Mouse (Mus musculus) neural tube, embryonic 12.5 days (tissue): Measurements from ENCODE around the gene Npnt. TPM values are rescaled to one million over a fixed set of nuclear protein-coding genes. Genes with fewer than 3 reads are reported as not detected.

ENCODE experiments used
- ATAC-seq: fragments of 200-750 bp; cut with Nextera tagmentation; 2 replicates; pipeline ENCODE4 v1.8.0; 2017; ENCODE audit warnings: low read depth, mild to moderate bottlenecking, moderate TSS enrichment, moderate library complexity; ENCODE audit not compliant: low FRiP score
- H3K27ac ChIP-seq: fragments of 300-500 bp; sonication (generic); 2 replicates; pipeline ENCODE4 v1.5.1; 2016
- H3K27me3 ChIP-seq: fragments of 300-500 bp; sonication (generic); replicated peaks from 2 replicates; pipeline ENCODE4 v1.6.1; 2016; ENCODE audit warnings: mild to moderate bottlenecking
- H3K36me3 ChIP-seq: fragments of 300-500 bp; sonication (generic); 2 replicates; pipeline ENCODE4 v1.6.1; 2016; ENCODE audit warnings: mild to moderate bottlenecking
- H3K4me1 ChIP-seq: fragments of 300-500 bp; sonication (generic); 2 replicates; pipeline ENCODE4 v1.6.1; 2016
- H3K4me2 ChIP-seq: fragments of 300-500 bp; sonication (generic); replicated peaks from 2 replicates; pipeline ENCODE4 v1.6.1; 2016; ENCODE audit warnings: mild to moderate bottlenecking
- H3K4me3 ChIP-seq: fragments of 300-500 bp; sonication (generic); 2 replicates; pipeline ENCODE4 v1.5.1; 2016
- H3K9ac ChIP-seq: fragments of 300-500 bp; sonication (generic); 2 replicates; pipeline ENCODE4 v1.6.1; 2016; ENCODE audit warnings: mild to moderate bottlenecking
- H3K9me3 ChIP-seq: fragments of 300-500 bp; sonication (generic); 2 replicates; pipeline ENCODE4 v1.6.1; 2016; ENCODE audit warnings: mild to moderate bottlenecking
- WGBS: fragments of 180-500 bp; shearing (Covaris S2); methylation state at CpG from one replicate; pipeline ENCODE4 v1.1.7; 2016; 5-methylcytosine and 5-hydroxymethylcytosine counted together
- polyA plus RNA-seq: library from polyadenylated mRNA; unstranded; fragments of >200 nt; fragmentation: Nextera tagmentation; extraction: Ambion mirVana; gene quantifications from 2 replicates; pipeline ENCODE4 v1.2.1, GENCODE M21; 2016

Npnt gene
- polyA plus RNA-seq, 1 experiment from 2014 or later: 5.8 TPM

DNA sequence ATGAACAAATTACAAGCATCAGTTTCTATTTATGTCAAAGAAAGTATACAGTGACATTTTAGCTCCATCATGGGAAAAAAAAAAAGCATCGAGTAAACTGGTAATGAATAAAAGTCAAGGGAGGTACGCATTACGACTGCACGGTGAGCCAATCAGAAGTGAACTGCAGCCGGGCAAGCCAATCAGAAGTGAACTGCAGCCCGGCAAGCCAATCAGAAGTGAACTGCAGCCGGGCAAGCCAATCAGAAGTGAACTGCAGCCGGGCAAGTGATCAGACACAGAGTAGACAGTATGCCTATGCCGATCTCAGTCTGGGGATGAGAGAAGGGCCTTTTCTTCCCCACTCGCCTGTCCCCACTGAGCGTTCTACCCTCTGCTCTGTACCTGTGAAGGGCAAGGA lies 46.7 kb downstream of the Npnt start:
- Histone ChIP-seq H3K36me3 (no peaks in the 10 kb centered on the region), H3K9ac (no peak overlapping the region), H3K27me3 (no peaks in the 10 kb centered on the region), H3K4me2 (no peak overlapping the region), H3K4me1 (no peaks in the 10 kb centered on the region), H3K9me3 (no peaks in the 10 kb centered on the region), H3K27ac (no peak overlapping the region), H3K4me3 (no peak overlapping the region)
- 92% methylated on average over 11 of the region's 11 CpGs for WGBS
- no peak for ATAC-seq

DNA sequence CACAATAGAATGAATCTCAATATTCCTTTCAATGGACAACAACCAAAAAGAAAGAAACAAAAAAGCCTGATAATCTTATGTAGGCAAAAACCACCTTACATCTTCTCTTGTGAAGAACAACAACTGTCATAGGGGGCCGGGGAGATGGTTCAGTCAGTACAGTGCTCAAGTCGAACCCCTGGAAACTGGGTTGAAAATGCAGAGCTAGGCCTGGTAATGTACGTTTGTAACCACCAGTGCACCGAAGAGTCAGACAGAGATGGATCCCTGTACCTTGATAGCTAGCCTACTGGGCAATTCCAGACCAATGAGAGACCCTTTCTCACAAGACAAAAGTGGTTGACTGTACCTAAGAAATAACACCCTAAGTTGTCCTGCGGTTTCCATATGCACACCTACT lies 47.2 kb downstream of the Npnt start:
- H3K27me3 ChIP-seq: no peaks in the 10 kb centered on the region
- H3K4me1 ChIP-seq: no peaks in the 10 kb centered on the region
- no peak overlapping the region for H3K9ac ChIP-seq
- no peak overlapping the region for H3K27ac ChIP-seq
- H3K36me3 ChIP-seq: no peaks in the 10 kb centered on the region
- no peak overlapping the region for H3K4me2 ChIP-seq
- WGBS: 94% methylated on average over 5 of the region's 5 CpGs
- ATAC-seq: no peak
- H3K4me3 ChIP-seq: no peak overlapping the region
- no peaks in the 10 kb centered on the region for H3K9me3 ChIP-seq

DNA sequence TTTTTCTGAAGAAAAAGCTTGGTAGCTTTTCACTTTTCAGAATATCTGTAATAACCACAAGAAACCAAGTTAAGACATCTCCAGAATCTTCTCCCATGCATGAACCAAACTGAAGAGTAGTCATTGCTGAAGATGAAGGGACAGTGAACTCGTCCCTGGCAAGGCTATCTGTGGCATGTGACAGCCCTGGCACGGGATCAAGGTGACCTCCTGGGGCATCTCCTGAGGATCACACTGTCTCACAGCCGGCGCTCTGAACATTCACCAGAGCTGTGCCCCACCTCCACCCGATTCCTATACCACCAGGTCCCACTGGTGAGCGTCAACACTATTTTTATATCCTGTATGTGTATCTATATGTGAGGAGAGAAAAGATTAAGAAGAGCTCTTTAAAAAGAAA lies 47.9 kb downstream of the Npnt start:
- Histone ChIP-seq H3K9me3 (no peaks in the 10 kb centered on the region), H3K4me2 (no peak overlapping the region), H3K9ac (no peak overlapping the region), H3K36me3 (no peaks in the 10 kb centered on the region), H3K27ac (no peak overlapping the region), H3K4me3 (no peak overlapping the region), H3K4me1 (no peaks in the 10 kb centered on the region), H3K27me3 (no peaks in the 10 kb centered on the region)
- no peak for ATAC-seq
- 85% methylated on average over 6 of the region's 6 CpGs for WGBS

DNA sequence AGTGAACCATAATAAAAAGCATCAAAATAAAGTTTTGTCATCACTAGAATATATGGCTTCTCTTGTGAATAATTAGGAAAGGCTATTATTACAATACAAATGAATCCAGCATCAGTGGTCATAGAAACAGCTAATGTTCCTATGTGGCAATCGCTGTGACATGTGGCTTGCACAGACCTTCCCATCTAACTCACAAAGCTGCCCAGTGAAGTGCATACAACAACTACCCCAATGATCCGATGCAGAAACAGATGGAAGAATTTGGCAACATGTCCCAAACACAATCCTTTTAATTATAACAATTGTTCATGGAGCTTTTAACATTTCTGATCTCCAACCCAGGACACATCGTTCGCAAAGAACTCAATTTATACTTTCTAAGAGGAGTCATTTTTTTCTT lies 52.2 kb downstream of the Npnt start:
- no peak overlapping the region for H3K27ac ChIP-seq
- H3K4me2 ChIP-seq: no peak overlapping the region
- WGBS: 87% methylated on average over 4 of the region's 4 CpGs
- H3K4me1 ChIP-seq: no peaks in the 10 kb centered on the region
- no peak overlapping the region for H3K4me3 ChIP-seq
- H3K9me3 ChIP-seq: no peaks in the 10 kb centered on the region
- H3K36me3 ChIP-seq: no peaks in the 10 kb centered on the region
- ATAC-seq: no peak
- no peaks in the 10 kb centered on the region for H3K27me3 ChIP-seq
- H3K9ac ChIP-seq: no peak overlapping the region

DNA sequence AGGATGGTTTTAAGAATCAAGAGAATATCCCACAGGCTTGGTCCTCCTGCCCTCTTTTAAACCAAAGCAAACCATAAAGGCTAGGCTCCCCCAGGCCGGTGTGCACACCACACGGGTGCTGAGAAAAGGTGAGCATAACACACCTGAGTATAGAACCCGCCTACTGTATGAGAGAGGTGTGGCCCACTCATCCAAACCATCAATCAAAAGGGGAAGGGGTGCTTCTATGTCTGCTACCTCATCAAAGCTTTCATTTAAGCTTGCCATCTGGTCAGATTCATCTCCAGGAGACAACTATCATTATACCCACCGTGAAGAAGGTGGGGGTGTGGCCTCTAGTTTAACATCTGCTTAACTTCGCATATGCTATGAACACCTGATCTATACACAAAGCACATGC lies 52.7 kb downstream of the Npnt start:
- H3K36me3 ChIP-seq: no peaks in the 10 kb centered on the region
- ATAC-seq: no peak
- no peak overlapping the region for H3K9ac ChIP-seq
- no peaks in the 10 kb centered on the region for H3K27me3 ChIP-seq
- no peaks in the 10 kb centered on the region for H3K9me3 ChIP-seq
- H3K4me2 ChIP-seq: no peak overlapping the region
- H3K27ac ChIP-seq: no peak overlapping the region
- no peaks in the 10 kb centered on the region for H3K4me1 ChIP-seq
- no peak overlapping the region for H3K4me3 ChIP-seq
- 84% methylated on average over 5 of the region's 5 CpGs for WGBS

DNA sequence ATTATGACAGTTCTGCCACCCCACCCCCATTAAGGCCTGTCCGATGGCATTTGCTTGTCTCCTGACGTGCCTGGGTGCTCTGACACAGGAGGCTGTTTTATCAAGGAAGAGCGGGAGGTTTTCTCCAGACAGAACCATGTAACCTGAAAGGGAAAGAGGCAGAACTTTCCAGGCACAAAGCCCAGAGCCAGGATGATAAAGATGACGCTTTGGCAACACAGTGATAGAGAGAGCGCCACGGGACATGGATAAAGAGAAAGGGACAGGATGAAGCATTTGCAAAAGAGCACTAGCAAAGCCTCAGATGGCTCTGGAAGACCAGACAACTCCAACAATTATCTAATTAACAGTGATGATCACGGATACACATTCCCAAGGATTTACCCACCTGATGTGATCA lies 56.0 kb downstream of the Npnt start:
- Histone ChIP-seq H3K36me3 (no peaks in the 10 kb centered on the region), H3K27ac (no peak overlapping the region), H3K4me1 (no peaks in the 10 kb centered on the region), H3K9me3 (no peaks in the 10 kb centered on the region), H3K27me3 (no peaks in the 10 kb centered on the region), H3K4me3 (no peak overlapping the region), H3K9ac (no peak overlapping the region), H3K4me2 (no peak overlapping the region)
- 88% methylated on average over 7 of the region's 7 CpGs for WGBS
- ATAC-seq: no peak

DNA sequence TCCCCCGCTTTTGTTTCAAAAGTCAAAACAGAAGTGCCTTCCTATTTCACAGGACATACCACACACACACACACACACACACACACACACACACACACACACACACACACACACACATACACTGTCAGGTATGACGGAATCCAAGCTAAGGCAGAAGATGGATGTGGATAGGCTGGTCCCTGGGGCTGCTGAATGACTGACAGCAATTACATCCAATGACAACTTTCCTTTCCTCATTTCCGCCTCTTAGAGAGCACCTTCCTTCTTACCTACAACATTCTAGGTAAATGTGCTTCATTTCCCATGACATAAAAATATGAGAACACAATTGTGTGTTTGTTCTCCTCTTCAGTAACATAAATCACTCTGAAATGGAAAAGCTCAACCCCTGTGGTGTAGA lies 56.4 kb downstream of the Npnt start:
- ATAC-seq: no peak
- WGBS: 95% methylated on average over 3 of the region's 3 CpGs
- Histone ChIP-seq H3K27me3 (no peaks in the 10 kb centered on the region), H3K36me3 (no peaks in the 10 kb centered on the region), H3K9ac (no peak overlapping the region), H3K9me3 (no peaks in the 10 kb centered on the region), H3K4me3 (no peak overlapping the region), H3K27ac (no peak overlapping the region), H3K4me2 (no peak overlapping the region), H3K4me1 (no peaks in the 10 kb centered on the region)

DNA sequence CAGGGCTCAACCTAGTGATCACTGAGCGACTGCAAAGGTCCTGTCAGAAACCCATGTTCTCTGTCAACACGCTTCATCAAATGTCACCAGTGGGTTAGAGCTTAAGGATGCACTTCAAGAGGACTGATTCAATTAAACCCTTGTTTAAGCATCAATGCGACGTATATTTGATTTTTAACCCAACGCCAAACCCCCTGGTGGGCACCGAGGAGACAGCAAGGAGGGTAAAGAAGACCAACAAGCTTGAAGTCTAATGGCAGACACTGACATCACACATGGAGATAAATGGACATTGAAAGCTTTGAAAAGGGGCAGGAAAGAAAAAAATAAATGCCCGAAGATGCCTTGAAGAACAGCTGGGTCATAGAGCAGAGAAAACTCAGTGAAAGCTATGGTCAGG lies 57.0 kb downstream of the Npnt start:
- Histone ChIP-seq H3K9ac (no peak overlapping the region), H3K27ac (no peak overlapping the region), H3K27me3 (no peaks in the 10 kb centered on the region), H3K4me1 (no peaks in the 10 kb centered on the region), H3K4me2 (no peak overlapping the region), H3K36me3 (no peaks in the 10 kb centered on the region), H3K9me3 (no peaks in the 10 kb centered on the region), H3K4me3 (no peak overlapping the region)
- 85% methylated on average over 7 of the region's 7 CpGs for WGBS
- no peak for ATAC-seq

DNA sequence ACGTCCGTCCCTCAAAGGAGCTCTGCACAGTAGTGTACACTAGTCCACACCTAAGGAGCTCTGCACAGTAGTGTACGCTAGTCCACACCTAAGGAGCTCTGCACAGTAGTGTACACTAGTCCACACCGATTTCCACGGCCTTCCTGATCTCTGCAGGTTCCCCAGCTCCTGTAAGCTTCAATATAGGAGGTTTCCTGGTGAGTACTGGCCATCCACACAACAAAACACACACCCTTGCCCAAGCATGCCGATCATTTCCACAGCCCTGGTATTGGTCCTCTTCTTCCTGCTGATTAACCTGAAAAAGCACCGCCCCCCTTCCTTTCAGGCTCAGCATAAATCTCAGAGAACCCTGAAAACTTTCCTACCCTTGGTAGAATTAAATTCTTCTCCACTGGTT lies 57.6 kb downstream of the Npnt start:
- Histone ChIP-seq H3K4me2 (no peak overlapping the region), H3K9me3 (no peaks in the 10 kb centered on the region), H3K27me3 (no peaks in the 10 kb centered on the region), H3K27ac (no peak overlapping the region), H3K4me3 (no peak overlapping the region), H3K4me1 (no peaks in the 10 kb centered on the region), H3K36me3 (no peaks in the 10 kb centered on the region), H3K9ac (no peak overlapping the region)
- 91% methylated on average over 7 of the region's 7 CpGs for WGBS
- ATAC-seq: no peak

DNA sequence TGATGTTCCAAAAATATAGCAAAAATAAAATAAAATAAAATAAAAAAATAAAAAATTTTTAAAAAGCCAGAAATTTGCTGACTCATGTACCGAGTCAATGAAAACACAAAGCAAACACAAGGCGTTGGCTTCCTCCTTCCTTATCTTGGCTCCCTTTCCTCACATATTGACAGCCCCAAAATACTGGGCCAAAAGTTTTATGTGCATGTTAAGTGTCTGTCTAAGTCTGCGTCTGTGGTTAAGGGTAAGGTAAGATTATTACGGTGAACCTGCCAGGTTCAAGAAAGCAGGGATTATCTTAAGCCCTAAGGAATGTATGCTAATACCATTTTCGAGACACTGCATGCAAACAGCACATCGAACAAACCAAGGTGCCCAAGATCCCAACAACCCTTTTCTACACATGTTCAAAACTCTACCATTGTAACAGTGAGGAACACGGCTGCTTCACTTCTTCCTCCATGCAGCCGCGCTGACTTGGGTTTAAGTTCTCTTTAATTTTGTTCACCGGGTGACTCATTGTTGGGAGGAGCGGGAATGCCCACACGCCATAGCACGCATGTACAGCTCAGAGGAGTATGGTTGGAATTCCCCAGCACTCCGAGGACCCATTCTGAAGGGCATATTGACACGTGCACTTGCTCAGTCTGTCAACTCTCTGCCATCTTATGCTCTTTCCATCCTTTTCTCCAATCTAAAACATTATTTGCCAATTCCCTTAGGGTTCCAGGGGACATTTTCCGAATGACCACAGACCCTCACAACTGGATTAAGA lies 62.8 kb downstream of the Npnt start:
- no peak overlapping the region for H3K4me3 ChIP-seq
- H3K9me3 ChIP-seq: no peaks in the 10 kb centered on the region
- H3K36me3 ChIP-seq: no peaks in the 10 kb centered on the region
- no peak for ATAC-seq
- H3K27ac ChIP-seq: no peak overlapping the region
- no peaks in the 10 kb centered on the region for H3K4me1 ChIP-seq
- WGBS: 95% methylated on average over 16 of the region's 16 CpGs
- no peaks in the 10 kb centered on the region for H3K27me3 ChIP-seq
- no peak overlapping the region for H3K4me2 ChIP-seq
- no peak overlapping the region for H3K9ac ChIP-seq

DNA sequence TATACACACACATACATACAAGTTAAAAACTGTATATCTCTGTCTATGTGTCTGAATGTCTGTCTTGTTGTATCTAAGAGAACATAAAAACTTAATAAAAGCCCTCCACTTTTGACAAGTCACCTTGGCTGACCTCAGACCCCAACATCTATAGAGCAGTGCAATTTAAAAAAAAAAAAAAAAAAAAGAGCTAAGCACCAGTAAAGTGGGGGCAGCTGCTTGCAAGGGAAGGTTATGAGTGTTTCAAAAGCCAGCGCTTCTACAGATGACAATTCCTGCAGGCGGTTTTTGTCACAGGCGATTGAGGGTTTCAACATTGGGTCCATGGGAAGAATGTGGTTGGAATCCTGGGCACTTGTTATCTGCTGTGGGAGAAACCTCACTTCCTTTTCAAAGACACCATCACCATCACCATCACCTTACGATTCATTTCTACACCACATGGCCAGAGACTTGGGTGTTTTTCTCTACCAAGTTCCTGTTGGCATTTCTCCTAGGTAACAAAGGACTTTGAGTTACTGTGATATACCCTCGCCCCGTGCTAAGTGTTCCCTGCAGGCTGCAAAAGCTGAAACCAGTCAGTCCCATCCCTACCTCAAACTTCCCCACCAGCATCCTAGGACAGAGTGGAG lies 63.6 kb downstream of the Npnt start:
- 91% methylated on average over 6 of the region's 6 CpGs for WGBS
- no peak for ATAC-seq
- Histone ChIP-seq H3K4me2 (no peak overlapping the region), H3K27ac (no peak overlapping the region), H3K27me3 (no peaks in the 10 kb centered on the region), H3K4me1 (no peaks in the 10 kb centered on the region), H3K36me3 (no peaks in the 10 kb centered on the region), H3K4me3 (no peak overlapping the region), H3K9me3 (no peaks in the 10 kb centered on the region), H3K9ac (no peak overlapping the region)

DNA sequence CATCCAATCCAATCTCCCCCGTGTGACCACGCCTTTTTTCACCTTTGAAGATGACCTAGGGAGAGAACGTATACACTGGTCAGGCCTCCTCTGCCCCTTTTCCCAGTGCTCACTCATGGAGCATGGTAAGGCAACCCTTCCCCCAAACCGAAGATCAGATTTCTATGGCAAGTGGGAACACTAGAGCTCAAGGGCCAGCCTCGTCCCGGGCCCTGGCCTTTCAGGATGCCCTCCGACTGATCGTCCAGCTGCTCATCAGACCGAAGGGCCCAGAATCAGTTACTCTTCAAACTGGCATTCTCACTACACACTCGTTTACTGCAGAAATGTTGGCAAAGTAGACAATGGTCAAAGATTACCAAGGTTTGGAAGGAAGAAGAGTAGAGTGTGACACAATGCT lies 65.6 kb downstream of the Npnt start:
- Histone ChIP-seq H3K4me3 (no peak overlapping the region), H3K9me3 (no peaks in the 10 kb centered on the region), H3K27me3 (no peaks in the 10 kb centered on the region), H3K4me2 (no peak overlapping the region), H3K4me1 (no peaks in the 10 kb centered on the region), H3K9ac (no peak overlapping the region), H3K27ac (no peak overlapping the region), H3K36me3 (no peaks in the 10 kb centered on the region)
- no peak for ATAC-seq
- 89% methylated on average over 10 of the region's 10 CpGs for WGBS

DNA sequence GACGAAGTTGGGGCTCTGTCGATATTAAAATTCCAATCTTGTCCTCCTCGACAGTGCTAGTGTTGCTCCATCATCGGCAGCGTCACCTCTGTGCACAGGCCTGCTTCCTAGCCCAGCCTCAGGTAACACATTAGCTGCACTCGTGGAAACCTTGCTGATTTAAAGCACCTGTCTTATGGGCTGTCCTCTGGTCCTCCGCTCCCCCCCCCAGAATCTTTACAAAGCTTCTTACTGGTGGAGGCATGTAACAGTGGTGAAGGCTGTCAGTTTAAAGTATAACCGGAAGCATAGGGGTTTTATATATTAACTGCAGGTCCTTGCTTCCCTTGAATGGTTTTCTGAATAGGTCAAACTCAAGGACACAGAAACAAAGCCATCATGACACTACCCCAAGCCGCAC lies 66.8 kb downstream of the Npnt start:
- Histone ChIP-seq H3K36me3 (no peaks in the 10 kb centered on the region), H3K4me3 (no peak overlapping the region), H3K9ac (no peak overlapping the region), H3K27me3 (no peaks in the 10 kb centered on the region), H3K27ac (no peak overlapping the region), H3K4me1 (no peaks in the 10 kb centered on the region), H3K4me2 (no peak overlapping the region), H3K9me3 (no peaks in the 10 kb centered on the region)
- 88% methylated on average over 9 of the region's 9 CpGs for WGBS
- ATAC-seq: no peak
